Mouse (Mus musculus) heart, postnatal 0 days (tissue): ENCODE results near the gene Saal1.

ENCODE experiments used
- CTCF ChIP-seq: IDR thresholded peaks from 2 replicates; pipeline ENCODE4 v1.5.1; 2016; ENCODE audit warnings: antibody characterized with exemption, control low read depth, low read depth
- EP300 ChIP-seq: IDR thresholded peaks from 2 replicates; pipeline ENCODE4 v1.6.1; 2016; ENCODE audit warnings: antibody characterized with exemption, low read depth

- no peak for TF ChIP-seq CTCF
- no peak for TF ChIP-seq EP300
Observed at GRCm38 (mm10) chr7:46724396-46724795, 13.9 kb upstream of the Saal1 start.
